Mouse (Mus musculus) regulatory T cell (primary cell): ENCODE measurements around the gene Klf6.

Experiments
- in situ Hi-C: fragments of 300-600 bp; cut with MboI, MseI; formaldehyde crosslinking; loops from one replicate; pipeline ENCODE4 v1.15.1; 2025; ENCODE audit warnings: high pct_unique_total_duplicates

Klf6 gene

GRCm38 (mm10) chr13:5895851-5896250, 34.6 kb downstream of the Klf6 start:
- in situ Hi-C loops: no loop called here

DNA sequence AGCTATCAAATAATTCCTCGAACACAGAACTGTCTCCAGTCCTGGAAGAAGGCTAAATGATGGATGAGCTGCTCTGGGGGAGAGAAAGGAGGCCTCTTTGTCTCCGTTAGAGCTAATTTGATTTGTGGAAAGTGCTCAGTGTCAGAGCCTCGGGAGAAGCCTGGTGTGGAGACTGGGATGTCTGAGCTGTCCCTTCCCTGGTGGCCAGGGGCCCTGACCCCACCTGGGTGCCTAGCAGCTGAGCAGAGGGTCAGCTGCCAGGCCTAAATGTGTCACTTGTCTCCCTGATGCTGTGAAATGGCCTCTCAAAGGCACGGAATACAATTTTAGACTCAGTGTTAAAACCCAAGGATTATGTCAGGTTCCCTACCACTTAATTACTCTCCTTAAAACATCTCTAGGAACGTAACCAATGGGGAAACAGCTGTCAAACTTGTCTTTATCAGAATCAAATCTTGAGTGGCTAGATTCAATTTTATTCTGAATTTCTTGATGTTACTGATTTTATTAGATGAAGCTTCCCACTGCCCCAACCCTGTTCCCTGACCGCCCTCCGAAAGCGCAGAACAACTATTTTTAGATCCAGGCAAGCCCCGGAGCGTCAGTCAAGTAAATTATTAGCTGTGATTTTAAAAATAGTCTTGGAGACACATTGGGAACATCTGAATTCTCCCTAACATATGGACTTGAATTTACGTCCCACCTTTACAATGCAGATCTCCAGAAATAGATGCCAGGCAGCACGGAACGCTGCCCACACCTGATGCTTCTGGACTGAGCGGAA, 36.1 kb downstream of the Klf6 start:
- in situ Hi-C loops: no loop called here

GRCm38 (mm10) chr13:5899021-5899420, 37.7 kb downstream of the Klf6 start:
- in situ Hi-C loops: no loop called here

GRCm38 (mm10) chr13:5899641-5900040, 38.4 kb downstream of the Klf6 start:
- in situ Hi-C loops: no loop called here

- in situ Hi-C loops: no loop called here
Measured at GRCm38 (mm10) chr13:5913201-5913600, 51.9 kb downstream of the Klf6 start.

DNA sequence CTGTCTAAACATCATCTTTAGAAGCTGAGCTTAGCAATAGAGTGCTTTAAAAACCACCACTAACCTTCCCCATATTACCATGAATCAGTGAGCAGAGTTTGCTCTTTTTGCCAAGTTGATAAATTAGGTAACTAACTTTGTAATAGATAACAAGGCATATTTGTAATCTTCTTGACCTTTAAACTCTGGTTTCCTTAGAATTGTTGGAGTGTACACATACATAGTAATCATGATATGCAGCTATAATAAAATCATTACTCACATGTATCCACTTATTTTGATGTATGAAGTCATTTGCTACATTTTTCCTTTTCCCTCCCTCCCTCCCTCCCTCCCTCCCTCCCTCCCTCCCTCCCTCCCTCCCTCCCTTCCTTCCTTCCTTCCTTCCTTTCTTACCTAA, 56.1 kb downstream of the Klf6 start:
- in situ Hi-C loops: no loop called here

DNA sequence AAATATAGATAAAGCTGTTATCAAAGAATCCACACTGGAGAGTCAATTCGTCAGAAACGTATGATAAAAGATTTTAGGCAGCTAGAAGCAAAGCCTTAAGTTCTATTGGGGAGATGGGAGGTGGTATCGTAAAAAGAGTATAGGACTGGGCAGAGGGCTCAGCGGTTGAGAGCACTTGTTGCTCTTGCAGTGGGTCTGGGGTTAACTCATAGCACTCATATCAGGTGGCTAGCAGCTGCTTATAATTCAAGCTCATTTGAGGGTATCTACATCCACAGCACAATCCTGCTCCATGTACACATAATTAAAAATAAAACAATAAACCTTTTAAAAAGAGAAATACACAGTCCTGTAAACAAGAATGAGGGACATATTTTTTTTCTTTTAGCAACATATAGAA, 58.7 kb downstream of the Klf6 start:
- in situ Hi-C loops: no loop called here
